Mouse (Mus musculus): ENCODE data around the gene Fads2. TPM values are rescaled to one million over a fixed set of nuclear protein-coding genes. Genes with fewer than 3 reads are reported as not detected.

Gene Fads2
- polyA plus RNA-seq, 2 experiments: 22.7 to 41.9 TPM

DNA sequence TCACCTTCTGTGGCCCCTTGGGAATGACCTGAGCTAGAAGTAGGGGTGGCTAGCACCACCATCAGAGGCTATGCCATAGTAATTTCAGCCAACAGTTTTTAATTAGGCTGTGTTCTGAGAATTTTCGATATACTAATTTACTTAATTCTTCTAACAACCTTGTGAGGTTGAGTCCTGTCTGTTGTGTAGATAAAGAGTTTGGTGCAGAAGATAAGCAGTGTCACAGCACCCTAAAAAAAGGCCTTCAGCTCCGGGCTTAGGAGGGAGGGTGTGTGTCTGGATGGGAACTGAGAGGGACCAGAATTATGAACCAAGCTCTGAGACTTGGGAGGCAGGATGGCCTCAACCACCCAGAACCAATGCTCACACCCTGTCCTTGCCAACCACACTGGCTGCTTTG, 55.8 kb downstream of the Fads2 start:
- no peak overlapping the region for H3K27ac ChIP-seq
- TF ChIP-seq EP300 (IDR thresholded peaks at IDR 0.05; ENCODE audit: low read depth) (peak; percentile 51), CTCF (IDR thresholded peaks at IDR 0.05; ENCODE audit: low read depth) (no peak)
- peaks cover 16 to 36% of the 10 kb centered on the region in 2 experiments for H3K4me1 ChIP-seq (replicated peaks; ENCODE audit: control insufficient read depth in 2 of 2, insufficient read depth in 2 of 2, low read length in 1 of 2)
- peak; percentile 31 to 48 (median 41) for DNase-seq (ENCODE audit: low read depth in 3 of 3, low spot score in 3 of 3)
- H3K9ac ChIP-seq (replicated peaks): no peak overlapping the region
- H3K9me3 ChIP-seq (ENCODE audit: control insufficient read depth, low read length): no peaks in the 10 kb centered on the region
- H3K27me3 ChIP-seq (ENCODE audit: control insufficient read depth, insufficient read depth, low read length): no peaks in the 10 kb centered on the region; the same call in 1 of the 2 replicates
- WGBS (ENCODE audit: insufficient replicate concordance): 10% methylated on average over 2 of the region's 2 CpGs
- no peak overlapping the region for H3K4me3 ChIP-seq (ENCODE audit: insufficient read depth in 1 of 2, low read depth in 2 of 2, low read length in 2 of 2)
- peak overlapping the region; percentile 2; the same call in 1 of the 2 replicates for H3K4me2 ChIP-seq (ENCODE audit: low read depth)
- H3K36me3 ChIP-seq (replicated peaks; ENCODE audit: control insufficient read depth, insufficient read depth, low read depth): no peaks in the 10 kb centered on the region
- ATAC-seq (ENCODE audit: insufficient read depth): no peak

DNA sequence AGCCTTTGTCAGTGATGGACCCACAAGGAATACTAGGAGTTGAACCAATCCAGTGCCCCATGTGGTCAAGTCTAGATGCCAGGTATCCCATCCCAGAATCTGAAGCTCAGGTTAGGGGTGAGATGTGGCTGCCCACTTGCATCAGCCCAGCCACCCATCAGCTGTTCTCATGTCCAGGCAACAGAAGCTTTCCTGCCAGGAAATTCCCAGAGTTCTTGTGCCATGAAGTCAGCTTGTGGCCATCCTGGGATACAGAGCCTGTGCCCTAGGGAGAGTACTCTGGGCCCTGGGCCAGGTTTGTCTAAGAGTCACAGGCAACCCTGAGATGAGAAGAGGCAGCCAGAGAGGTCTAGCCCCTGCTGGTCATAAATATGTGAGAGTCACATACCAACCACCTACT, 57.9 kb downstream of the Fads2 start:
- peak; percentile 14; the same call in 1 of the 2 replicates for TF ChIP-seq CTCF (IDR thresholded peaks at IDR 0.05; ENCODE audit: low read depth)
- no peak for TF ChIP-seq EP300 (IDR thresholded peaks at IDR 0.05; ENCODE audit: low read depth)
- ATAC-seq (ENCODE audit: insufficient read depth) (no peak), DNase-seq (ENCODE audit: low read depth in 3 of 3, low spot score in 3 of 3) (no peak)
- Histone ChIP-seq H3K4me1 (replicated peaks; ENCODE audit: control insufficient read depth in 2 of 2, insufficient read depth in 2 of 2, low read length in 1 of 2) (peaks cover 16 to 36% of the 10 kb centered on the region in 2 experiments), H3K9ac (replicated peaks) (no peak overlapping the region), H3K9me3 (ENCODE audit: control insufficient read depth, low read length) (no peaks in the 10 kb centered on the region), H3K4me2 (ENCODE audit: low read depth) (no peak overlapping the region), H3K27me3 (ENCODE audit: control insufficient read depth, insufficient read depth, low read length) (no peaks in the 10 kb centered on the region; the same call in 1 of the 2 replicates), H3K27ac (no peak overlapping the region), H3K4me3 (ENCODE audit: insufficient read depth in 1 of 2, low read depth in 2 of 2, low read length in 2 of 2) (no peak overlapping the region), H3K36me3 (replicated peaks; ENCODE audit: control insufficient read depth, insufficient read depth, low read depth) (peaks cover 3% of the 10 kb centered on the region; the same call in 1 of the 2 replicates)

DNA sequence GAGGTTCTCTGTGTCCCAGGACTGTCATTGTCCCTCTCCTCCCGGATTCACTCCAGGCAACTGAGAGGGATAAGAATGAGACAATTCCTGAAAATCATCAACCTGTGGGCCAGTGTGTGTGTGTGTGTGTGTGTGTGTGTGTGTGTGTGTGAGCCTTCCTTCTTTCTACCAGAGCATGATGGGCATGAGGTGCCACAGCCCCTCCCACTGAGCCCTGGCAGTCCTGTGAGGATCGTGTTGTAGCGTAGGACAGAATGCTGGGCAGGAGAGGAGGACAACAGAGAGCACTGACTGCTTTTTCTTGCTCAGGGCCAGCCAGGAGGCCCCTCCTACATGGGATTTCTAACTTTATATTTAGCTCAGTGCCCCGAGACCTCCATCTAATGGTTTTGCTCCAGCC, 58.7 kb downstream of the Fads2 start:
- Histone ChIP-seq H3K27ac (no peak overlapping the region), H3K4me2 (ENCODE audit: low read depth) (peak overlapping the region; percentile 87), H3K9me3 (ENCODE audit: control insufficient read depth, low read length) (no peaks in the 10 kb centered on the region), H3K4me1 (replicated peaks; ENCODE audit: control insufficient read depth in 2 of 2, insufficient read depth in 2 of 2, low read length in 1 of 2) (peaks cover 16 to 36% of the 10 kb centered on the region in 2 experiments), H3K36me3 (replicated peaks; ENCODE audit: control insufficient read depth, insufficient read depth, low read depth) (peaks cover 6% of the 10 kb centered on the region), H3K27me3 (ENCODE audit: control insufficient read depth, insufficient read depth, low read length) (no peaks in the 10 kb centered on the region; the same call in 1 of the 2 replicates), H3K4me3 (ENCODE audit: insufficient read depth in 1 of 2, low read depth in 2 of 2, low read length in 2 of 2) (no peak overlapping the region; a peak in 1 of 4 replicates), H3K9ac (replicated peaks) (no peak overlapping the region)
- 75% methylated on average over 4 of the region's 4 CpGs for WGBS (ENCODE audit: insufficient replicate concordance)
- DNase-seq (ENCODE audit: low read depth in 3 of 3, low spot score in 3 of 3) (no peak), ATAC-seq (ENCODE audit: insufficient read depth) (no peak)
- TF ChIP-seq EP300 (IDR thresholded peaks at IDR 0.05; ENCODE audit: low read depth) (no peak), CTCF (IDR thresholded peaks at IDR 0.05; ENCODE audit: low read depth) (no peak)

DNA sequence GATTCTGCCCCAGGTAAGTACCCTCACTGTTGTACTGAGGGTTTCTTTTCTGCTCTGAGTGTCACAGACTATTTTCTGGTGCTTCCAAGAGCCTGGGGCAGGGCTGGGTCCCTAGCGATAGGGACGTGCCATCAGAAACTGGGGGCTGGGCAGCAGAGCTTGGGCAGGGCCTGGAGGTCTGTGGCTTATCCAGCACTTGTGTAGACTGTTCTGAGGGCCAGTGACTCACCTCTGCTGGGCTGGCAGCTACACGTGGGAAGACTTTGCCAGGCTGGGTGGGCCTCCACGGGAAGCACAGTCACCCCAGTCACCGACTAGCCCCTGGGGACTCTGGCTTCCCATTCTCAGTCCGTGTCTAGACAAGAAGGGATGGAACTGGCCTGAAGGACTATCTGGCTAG, 59.3 kb downstream of the Fads2 start:
- no peak overlapping the region for H3K9ac ChIP-seq (replicated peaks)
- DNase-seq (ENCODE audit: low read depth in 3 of 3, low spot score in 3 of 3) (no peak), ATAC-seq (ENCODE audit: insufficient read depth) (no peak)
- 41% methylated on average over 6 of the region's 6 CpGs for WGBS (ENCODE audit: insufficient replicate concordance)
- H3K27me3 ChIP-seq (ENCODE audit: control insufficient read depth, insufficient read depth, low read length): no peaks in the 10 kb centered on the region; the same call in 1 of the 2 replicates
- H3K4me2 ChIP-seq (ENCODE audit: low read depth): peak overlapping the region; percentile 87
- peak overlapping the region; percentile 17 to 63 for H3K4me3 ChIP-seq (ENCODE audit: insufficient read depth in 1 of 2, low read depth in 2 of 2, low read length in 2 of 2)
- H3K9me3 ChIP-seq (ENCODE audit: control insufficient read depth, low read length): no peaks in the 10 kb centered on the region
- H3K27ac ChIP-seq: no peak overlapping the region
- no peak for TF ChIP-seq EP300 (IDR thresholded peaks at IDR 0.05; ENCODE audit: low read depth)
- no peak for TF ChIP-seq CTCF (IDR thresholded peaks at IDR 0.05; ENCODE audit: low read depth)
- H3K4me1 ChIP-seq (replicated peaks; ENCODE audit: control insufficient read depth in 2 of 2, insufficient read depth in 2 of 2, low read length in 1 of 2): peaks cover 16 to 39% of the 10 kb centered on the region in 2 experiments
- H3K36me3 ChIP-seq (replicated peaks; ENCODE audit: control insufficient read depth, insufficient read depth, low read depth): peaks cover 12% of the 10 kb centered on the region

DNA sequence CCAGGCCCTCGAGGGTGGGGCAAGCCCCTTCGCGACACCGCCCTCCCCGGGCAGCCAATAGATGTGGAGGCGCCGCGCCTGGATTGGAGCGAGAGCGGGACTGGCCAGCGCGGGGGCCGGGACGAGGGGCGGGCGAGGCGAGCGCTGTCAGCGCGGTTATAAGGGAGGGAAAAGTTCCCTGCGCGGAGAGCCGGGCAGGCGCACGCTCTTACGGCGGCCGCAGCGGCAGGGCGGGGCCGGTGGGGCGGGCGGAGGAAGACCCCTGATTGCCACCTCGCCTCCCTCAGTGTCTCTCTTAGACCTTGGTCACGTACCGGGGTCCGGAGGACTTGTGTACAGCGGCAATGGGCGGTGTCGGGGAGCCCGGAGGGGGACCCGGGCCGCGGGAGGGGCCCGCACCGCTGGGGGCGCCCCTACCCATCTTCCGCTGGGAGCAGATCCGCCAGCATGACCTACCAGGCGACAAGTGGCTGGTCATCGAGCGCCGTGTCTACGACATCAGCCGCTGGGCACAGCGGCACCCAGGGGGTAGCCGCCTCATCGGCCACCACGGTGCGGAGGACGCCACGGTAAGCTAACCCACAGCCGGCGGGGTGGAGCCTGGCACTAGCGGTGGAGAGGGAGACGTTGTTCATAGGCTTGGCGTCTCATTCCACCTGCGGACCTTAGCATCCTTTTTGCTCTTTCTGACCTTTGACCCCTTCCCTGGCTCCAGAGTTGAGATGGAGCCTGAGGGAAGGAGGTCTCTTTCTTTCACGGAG, 60.0 kb downstream of the Fads2 start, which contains the start of gene Fads3:
Gene Fads3, plus strand, starts transcription at position 182 of the 761 bp plus-strand sequence.
- H3K36me3 ChIP-seq (replicated peaks; ENCODE audit: control insufficient read depth, insufficient read depth, low read depth): peaks cover 17% of the 10 kb centered on the region
- no peaks in the 10 kb centered on the region for H3K9me3 ChIP-seq (ENCODE audit: control insufficient read depth, low read length)
- peak within 1 kb of the TSS; percentile 59 for H3K9ac ChIP-seq (replicated peaks)
- H3K27me3 ChIP-seq (ENCODE audit: control insufficient read depth, insufficient read depth, low read length): no peaks in the 10 kb centered on the region; the same call in 1 of the 2 replicates
- TF ChIP-seq EP300 (IDR thresholded peaks at IDR 0.05; ENCODE audit: low read depth): no peak
- TF ChIP-seq CTCF (IDR thresholded peaks at IDR 0.05; ENCODE audit: low read depth): no peak
- H3K4me3 ChIP-seq (ENCODE audit: insufficient read depth in 1 of 2, low read depth in 2 of 2, low read length in 2 of 2): peak within 1 kb of the TSS; percentile 17 to 63
- H3K4me2 ChIP-seq (ENCODE audit: low read depth): peak within 1 kb of the TSS; percentile 87
- DNase-seq (ENCODE audit: low read depth in 3 of 3, low spot score in 3 of 3) (no peak), ATAC-seq (ENCODE audit: insufficient read depth) (peak; percentile 77)
- under 1% methylated on average over 63 of the region's 69 CpGs for WGBS (ENCODE audit: insufficient replicate concordance)
- H3K4me1 ChIP-seq (replicated peaks; ENCODE audit: control insufficient read depth in 2 of 2, insufficient read depth in 2 of 2, low read length in 1 of 2): peaks cover 16 to 37% of the 10 kb centered on the region in 2 experiments
- H3K27ac ChIP-seq: no peak within 1 kb of the TSS

All from liver, embryonic 14.5 days (tissue).